Mouse (Mus musculus): ENCODE measurements around the gene Lrrc61.

The Lrrc61 gene

DNA sequence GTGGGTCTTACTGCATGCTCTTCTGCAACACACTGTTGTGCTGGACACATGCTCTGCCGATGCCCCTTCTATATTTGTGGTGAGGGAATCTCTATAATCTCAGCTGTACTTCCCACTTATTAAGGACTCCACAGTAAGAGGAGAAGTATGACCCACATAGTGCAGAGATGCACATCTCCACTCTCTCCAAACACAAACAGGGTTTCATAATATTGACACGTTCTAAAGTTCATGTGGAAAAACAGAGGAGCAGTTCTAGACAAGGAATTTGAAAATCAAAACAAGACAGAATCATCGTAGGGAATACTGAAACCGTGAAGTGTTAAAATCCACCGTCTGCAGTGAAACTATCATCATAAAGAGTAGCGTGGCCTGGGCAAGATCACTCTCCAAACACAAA lies 37.3 kb downstream of the Lrrc61 start:
- DNase-seq (ENCODE audit: low read depth, low spot score) = no peak

- peak; percentile 71 for DNase-seq (ENCODE audit: low read depth, low spot score)
Measured at GRCm38 (mm10) chr6:48593158-48594042, 38.8 kb downstream of the Lrrc61 start, which contains the start of the genes Repin1 and Gm44965. Gene Repin1, plus strand, starts transcription at chr6:48593883. Gene Gm44965, plus strand, starts transcription at chr6:48593941.

- peak; percentile 74 for DNase-seq (ENCODE audit: low read depth, low spot score)
Measured at GRCm38 (mm10) chr6:48594043-48594738, 39.6 kb downstream of the Lrrc61 start.

- DNase-seq (ENCODE audit: low read depth, low spot score) = no peak
Measured at GRCm38 (mm10) chr6:48595278-48595677, 40.7 kb downstream of the Lrrc61 start.

- no peak for DNase-seq (ENCODE audit: low read depth, low spot score)
Measured at GRCm38 (mm10) chr6:48596545-48597232, 42.1 kb downstream of the Lrrc61 start.

DNA sequence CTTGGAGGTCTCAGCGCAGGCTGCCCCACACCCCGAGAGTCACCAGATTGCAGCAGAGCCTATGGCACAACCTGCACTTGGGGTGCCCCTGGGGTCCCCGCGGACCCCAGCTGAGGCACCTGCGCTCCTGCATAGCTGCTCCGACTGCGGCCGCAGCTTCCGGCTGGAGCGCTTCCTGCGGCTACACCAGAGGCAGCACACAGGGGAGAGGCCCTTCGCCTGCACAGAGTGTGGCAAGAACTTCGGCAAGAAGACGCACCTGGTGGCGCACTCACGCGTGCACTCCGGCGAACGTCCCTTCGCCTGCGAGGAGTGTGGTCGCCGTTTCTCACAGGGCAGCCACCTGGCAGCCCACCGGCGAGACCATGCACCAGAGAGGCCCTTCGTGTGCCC lies 42.6 kb downstream of the Lrrc61 start:
- no peak for DNase-seq (ENCODE audit: low read depth, low spot score)

DNA sequence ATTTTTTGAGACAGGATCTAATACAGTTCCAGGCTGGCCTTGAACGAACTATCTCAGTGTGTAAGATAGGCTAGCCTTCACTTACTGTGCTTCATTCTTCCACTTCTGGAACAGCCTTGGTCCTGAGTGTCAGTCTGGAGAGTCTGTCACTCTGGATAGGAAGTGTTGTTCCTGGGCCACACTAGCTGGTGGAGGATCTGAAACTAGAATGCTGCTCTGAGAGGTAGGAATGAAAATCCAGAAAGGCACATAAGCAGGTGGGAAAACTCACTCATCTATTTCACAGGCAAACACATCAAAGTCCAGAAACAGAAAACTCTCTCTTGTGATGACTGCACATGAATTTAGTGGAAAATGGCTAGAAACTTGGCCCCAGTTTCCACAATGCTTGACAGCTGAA lies 46.0 kb downstream of the Lrrc61 start:
- DNase-seq (ENCODE audit: low read depth, low spot score) = no peak

GRCm38 (mm10) chr6:48601271-48602079 lies 46.9 kb downstream of the Lrrc61 start, which contains the start of gene Zfp775:
Gene Zfp775, plus strand, starts transcription at chr6:48602063.
- DNase-seq (ENCODE audit: low read depth, low spot score) = peak; percentile 92

DNA sequence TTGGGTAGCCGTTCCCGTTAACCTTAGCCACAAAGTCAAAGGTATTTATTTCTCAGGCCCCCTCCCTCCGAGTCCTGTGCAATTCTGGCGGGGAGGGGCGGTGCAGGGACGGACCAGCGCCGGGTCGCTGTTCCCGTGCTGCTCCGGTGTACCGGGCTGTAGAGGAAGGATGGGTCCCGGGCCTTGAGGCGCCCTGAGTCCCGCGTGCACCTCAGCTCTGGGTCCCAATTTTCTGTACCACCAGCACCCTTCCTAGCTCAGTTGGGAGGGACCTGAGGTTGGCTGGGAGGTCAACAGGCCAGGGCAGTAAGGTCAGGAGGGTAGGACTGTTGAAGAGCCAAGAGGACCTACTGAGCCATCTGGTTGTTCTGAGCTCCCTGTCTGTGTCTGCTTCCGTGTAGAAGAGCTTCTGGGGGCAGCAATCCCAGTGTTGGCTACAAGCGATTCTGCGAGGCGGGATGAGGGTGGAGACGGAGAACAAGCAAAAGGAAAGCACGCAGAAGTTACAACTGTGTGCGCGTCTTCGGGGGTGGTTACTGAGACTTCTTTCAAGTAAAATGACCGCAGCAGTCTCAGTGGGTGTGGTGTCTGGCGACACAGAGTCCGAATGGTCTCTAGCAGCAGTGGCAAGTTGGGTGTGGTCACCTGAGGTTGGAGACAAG lies 47.6 kb downstream of the Lrrc61 start:
- peak; percentile 47 for DNase-seq (ENCODE audit: low read depth, low spot score)

GRCm38 (mm10) chr6:48608124-48608523 lies 53.5 kb downstream of the Lrrc61 start:
- no peak for DNase-seq (ENCODE audit: low read depth, low spot score)

GRCm38 (mm10) chr6:48609512-48609911 lies 54.9 kb downstream of the Lrrc61 start:
- DNase-seq (ENCODE audit: low read depth, low spot score) = no peak

DNA sequence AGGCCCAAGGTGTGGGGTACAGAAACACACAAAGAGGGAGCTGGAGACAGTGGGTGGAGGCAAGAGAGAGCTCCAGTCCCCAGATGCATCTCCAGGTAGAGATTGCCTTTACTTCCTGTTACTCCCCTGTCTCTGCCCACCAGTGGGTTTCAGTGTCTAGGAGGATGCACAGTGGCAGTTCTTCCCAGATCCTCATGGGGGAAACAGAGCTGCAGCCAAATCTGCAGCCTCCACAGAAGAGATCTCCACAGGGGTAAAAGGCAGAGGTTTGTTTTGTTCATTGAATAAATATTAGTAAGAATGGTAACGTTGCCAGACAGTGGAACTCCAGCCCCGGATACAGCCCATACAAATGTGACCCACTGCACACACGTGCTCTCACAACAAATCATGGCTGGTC lies 56.1 kb downstream of the Lrrc61 start:
- DNase-seq (ENCODE audit: low read depth, low spot score) = no peak

DNA sequence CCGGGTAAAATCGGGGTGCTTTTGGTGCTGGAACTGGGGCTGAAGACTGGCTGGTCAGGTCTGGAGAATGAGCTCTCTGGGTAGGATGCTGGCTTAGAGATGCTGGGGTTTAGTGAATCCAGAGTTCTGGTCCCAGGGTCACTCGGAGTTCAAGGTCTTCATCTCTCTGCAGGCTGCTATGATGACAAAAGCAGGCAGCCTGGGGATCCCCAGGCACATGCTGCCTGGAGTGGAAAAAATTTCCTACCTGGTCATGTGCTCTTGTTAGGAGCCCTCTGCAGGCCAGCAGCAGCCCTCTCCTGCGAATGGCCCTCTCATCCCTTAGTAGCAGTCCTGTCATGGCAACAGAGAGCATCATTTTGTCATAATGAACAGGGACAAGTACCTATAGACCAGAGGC lies 58.9 kb downstream of the Lrrc61 start:
- no peak for DNase-seq (ENCODE audit: low read depth, low spot score)

DNA sequence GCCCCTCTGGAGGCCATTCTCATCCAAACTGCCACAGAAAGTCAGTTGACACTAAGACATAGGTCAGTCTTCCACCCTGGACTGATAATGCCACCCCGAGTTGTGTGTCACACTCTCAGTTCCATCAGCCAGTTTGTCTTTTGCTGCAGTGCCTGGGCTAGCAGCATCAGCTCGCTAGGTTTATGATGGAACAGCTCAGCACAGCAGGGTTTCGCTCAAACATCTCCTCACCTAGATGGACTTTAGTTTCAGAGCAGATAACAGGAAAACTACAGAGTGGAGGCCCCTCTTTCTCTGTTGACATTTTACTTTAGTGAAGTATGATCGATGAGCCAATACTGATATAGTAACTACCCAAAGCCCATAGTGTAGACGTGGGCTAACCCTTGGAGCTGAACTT lies 60.2 kb downstream of the Lrrc61 start:
- no peak for DNase-seq (ENCODE audit: low read depth, low spot score)

DNA sequence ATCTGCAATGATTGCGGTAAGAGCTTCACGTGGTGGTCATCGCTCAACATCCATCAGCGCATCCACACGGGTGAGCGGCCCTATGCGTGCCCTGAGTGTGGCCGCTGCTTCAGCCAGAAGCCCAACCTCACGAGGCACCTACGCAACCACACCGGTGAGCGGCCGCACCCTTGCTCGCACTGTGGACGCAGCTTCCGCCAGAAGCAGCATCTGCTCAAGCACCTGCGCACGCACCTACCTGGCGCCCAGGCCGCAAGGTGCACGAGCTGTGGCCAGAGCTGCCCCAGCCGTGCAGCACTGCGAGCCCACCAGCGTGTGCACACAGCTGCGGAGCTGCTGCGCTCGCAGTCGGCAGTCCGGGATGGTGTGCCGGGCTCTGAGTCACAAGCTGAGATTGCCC lies 65.4 kb downstream of the Lrrc61 start:
- no peak for DNase-seq (ENCODE audit: low read depth, low spot score)

Measured in CD4-positive helper T cell, adult 2 months (primary cell).